Mouse (Mus musculus): ENCODE measurements around the gene L3mbtl1. TPM values are rescaled to one million over a fixed set of nuclear protein-coding genes. Genes with fewer than 3 reads are reported as not detected.

Gene L3mbtl1
- polyA plus RNA-seq, 1 experiment, result 0.17 TPM

DNA sequence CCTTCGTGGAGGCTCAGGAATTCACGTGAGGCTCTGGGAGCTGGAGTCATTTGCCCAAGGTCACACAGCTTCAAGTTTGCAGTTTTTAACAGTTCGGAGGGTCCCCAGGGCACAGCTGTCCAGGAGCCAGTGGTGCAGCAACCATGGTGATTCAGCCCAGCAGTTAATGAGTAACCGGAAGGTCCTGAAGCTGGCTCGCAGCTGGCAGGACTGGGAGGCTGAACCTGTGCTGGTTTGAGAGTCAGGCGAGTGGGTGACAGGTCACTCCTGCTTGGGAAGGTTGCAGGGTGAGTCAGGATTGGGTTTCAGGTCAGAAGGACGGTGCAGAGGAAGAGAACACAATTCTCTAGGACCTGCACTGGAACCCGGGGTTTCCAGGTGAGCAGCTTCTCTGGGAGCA, 43.9 kb downstream of the L3mbtl1 start, which contains the start of gene Sgk2:
Gene Sgk2, plus strand, starts transcription at position 113 of the 400 bp plus-strand sequence.
- WGBS, result 22% methylated on average over 8 of the region's 8 CpGs
- DNase-seq (ENCODE audit: low read depth, low spot score), result no peak

DNA sequence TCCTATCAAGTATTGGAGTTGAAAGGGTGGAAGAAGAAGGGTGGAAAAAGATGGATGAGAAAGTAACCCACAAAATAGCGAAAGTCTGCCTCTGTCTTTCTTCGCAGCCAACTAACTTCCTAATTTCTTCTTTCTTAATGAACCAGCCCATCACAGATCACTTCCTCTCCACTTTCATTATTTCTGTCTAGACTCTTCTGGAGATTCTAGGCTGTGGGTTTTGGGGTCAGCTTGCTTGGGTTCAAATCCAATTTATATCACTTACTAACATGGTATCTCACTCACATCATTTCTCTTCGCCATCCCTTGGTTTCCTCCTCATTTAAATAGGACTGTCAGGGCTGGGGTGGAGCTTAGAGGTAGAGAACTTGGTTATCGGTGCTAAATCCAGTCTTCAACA, 45.0 kb downstream of the L3mbtl1 start:
- DNase-seq (ENCODE audit: low read depth, low spot score), result no peak
- 91% methylated on average over 4 of the region's 4 CpGs for WGBS

DNA sequence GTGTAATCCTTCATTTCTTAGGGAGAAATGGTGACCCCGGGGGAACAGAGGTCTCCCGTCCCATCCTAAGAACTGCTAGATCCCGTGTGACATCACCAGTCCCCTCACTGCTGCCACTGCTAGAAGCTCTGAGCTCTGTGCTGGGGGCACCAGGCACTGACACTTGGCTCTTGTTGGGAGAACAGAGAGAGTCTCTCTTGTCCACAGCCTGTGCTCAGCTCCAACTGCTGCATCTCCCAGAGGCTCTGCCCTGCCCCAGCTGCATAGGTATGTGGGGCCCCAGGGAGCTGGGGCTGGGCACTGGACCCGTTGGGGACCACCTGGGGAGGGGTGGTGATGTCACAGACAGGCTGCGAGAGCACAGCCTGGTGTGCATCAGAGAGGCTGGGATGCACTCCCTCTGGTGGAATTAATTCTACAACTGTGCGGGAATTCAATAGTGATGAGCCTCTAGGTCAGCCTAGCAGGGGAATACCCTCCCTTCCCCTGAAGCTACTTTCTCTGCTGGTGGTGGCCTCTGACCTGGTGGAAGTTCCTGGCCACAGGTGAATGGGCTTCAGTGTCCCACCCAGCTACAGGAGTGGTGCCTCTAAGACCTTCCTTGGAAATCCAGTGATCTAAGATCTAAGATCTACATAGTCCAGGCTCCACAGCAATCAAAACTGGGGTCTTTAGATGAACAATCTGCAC, 48.3 kb downstream of the L3mbtl1 start:
- no peak for DNase-seq (ENCODE audit: low read depth, low spot score)
- WGBS, result 42% methylated on average over 6 of the region's 6 CpGs

DNA sequence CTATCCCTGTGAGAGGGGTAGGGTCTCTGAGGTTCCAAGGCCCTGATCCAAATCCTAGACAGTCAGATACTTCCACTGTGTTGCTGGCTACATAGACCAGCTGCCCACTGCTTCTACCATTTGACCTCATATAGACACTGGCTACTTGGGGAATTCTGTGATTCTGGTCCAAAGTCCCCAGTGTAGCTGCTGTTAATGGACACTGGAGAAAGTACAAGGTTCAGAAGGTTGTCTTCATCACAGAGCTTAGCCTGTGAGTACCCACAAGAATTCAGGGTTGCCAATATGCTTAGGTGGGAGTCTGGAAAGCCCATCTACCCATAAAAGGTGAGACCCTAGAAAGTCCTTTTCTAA, 48.8 kb downstream of the L3mbtl1 start:
- no peak for DNase-seq (ENCODE audit: low read depth, low spot score)

DNA sequence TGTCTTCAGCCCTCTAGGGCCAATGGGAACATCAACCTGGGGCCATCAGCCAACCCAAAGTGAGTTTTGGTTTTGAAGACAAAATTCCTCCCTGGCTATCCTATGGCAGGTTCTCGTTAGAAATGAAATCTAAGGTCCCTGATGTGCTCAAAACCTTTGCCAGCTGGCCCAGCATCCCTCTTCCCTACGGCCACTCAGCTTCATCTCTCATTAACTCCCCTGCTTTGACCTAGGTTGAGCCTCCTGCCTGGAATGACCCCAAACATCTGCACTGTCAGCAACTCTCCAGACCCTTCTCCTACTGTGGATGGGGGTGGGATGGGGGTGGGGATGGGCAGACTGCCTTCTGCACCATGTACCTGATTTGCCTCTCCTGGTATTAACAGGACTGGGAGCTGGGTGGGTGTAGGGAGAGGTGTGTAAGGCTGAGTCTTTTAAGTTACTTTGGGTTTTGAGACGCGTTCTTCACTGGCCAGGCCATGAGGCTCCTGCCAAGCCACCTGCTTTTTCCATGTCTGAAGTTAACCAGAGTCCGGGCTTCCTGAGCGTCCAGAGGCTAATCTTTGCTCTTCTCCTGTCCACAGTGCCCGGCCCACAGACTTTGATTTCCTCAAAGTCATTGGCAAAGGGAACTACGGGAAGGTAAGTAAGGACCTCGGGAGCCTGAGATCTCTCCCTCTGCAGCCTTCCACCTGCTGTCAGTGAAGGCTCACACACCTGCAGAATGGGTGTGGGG, 50.8 kb downstream of the L3mbtl1 start:
- DNase-seq (ENCODE audit: low read depth, low spot score), result no peak
- WGBS, result 69% methylated on average over 9 of the region's 9 CpGs

DNA sequence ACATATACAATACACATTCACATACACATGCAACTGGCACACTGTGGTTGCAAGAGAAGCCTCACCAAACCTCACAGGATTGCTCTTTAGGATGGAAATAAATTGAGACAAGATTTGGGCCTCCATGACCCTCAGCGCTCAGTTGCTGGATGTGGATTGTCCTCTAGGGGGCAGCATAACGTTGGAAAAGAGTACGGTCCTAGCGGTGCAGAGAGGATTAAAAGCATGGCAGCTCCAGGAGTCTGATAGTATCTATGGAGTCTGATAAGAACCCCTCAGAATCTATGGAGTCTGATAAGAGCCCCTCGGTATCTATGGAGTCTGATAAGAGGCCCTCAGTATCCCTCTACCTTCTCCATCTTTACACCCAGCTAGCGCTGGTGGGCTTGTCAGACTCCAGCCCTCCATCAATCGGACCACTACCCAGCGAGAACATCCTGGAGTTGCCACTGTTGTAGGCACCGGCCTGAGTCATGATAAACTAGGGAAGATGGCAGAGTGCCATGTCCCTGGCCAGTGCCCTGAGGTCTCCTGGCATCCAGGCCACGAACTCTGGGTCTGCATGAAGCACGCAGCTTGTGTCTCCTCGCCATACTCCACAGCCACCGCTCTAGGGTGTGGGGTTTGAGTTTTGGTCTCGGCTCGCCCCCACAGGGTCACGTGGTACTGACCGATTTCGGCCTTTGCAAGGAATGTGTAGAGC, 55.4 kb downstream of the L3mbtl1 start:
- no peak for DNase-seq (ENCODE audit: low read depth, low spot score)
- 37% methylated on average over 18 of the region's 18 CpGs for WGBS

DNA sequence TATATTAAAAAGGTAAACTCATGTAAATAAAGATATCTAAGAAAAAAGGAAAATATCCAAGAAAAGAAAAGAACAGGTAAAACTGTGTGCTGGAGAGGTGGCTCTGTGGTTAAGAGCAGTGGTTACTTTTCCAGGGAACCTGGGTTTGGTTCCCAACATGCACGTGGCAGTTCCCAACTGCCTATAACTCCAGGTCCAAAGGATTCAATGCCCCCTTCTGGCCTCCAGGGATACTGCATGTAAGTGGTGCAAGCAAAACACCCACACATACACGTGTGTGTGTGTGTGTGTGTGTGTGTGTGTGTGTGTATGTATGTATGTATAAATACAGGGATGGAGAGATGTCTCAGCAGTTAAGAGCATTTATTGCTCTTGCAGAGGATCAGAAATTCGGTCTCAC, 56.5 kb downstream of the L3mbtl1 start:
- WGBS, result 29% methylated on average over 3 of the region's 3 CpGs
- DNase-seq (ENCODE audit: low read depth, low spot score), result no peak

DNA sequence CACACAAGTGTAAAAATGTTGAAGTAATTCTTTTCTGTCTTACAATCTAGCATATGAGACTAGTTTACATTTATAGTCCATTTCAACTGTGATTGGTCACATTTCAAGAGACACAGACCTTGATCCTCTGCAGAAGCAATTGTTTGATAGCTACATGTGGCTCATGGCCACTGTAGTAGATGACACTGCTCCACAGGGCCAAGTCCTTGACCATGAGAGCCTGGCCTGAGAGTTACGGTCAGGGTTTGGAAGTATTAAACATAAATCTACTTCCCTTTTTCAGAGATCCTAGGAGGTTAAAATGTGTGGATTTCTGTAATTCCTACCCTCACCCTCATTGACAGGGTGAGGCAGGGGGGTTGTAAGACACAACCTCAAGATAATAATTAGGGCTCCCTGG, 57.8 kb downstream of the L3mbtl1 start:
- DNase-seq (ENCODE audit: low read depth, low spot score), result no peak
- 75% methylated on average over 1 of the region's 1 CpGs for WGBS

DNA sequence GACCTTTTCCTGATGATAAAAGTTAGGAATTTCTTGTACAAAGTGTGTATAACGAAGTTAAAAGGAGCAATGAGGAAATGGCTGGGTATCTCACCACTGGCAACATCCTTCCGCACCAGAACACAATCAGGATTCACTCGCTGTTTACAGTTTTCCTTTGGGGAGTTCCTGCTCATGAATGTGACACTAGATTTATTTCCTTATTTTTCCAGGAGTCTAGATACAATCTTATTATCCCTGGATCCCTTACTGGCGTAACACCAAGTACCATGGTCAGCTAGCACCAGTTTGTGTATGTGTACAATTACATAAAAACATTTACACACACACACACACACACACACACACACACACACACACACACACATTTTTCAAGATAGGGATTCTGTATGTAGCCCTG, 64.0 kb downstream of the L3mbtl1 start:
- 35% methylated on average over 4 of the region's 4 CpGs for WGBS
- no peak for DNase-seq (ENCODE audit: low read depth, low spot score)

DNA sequence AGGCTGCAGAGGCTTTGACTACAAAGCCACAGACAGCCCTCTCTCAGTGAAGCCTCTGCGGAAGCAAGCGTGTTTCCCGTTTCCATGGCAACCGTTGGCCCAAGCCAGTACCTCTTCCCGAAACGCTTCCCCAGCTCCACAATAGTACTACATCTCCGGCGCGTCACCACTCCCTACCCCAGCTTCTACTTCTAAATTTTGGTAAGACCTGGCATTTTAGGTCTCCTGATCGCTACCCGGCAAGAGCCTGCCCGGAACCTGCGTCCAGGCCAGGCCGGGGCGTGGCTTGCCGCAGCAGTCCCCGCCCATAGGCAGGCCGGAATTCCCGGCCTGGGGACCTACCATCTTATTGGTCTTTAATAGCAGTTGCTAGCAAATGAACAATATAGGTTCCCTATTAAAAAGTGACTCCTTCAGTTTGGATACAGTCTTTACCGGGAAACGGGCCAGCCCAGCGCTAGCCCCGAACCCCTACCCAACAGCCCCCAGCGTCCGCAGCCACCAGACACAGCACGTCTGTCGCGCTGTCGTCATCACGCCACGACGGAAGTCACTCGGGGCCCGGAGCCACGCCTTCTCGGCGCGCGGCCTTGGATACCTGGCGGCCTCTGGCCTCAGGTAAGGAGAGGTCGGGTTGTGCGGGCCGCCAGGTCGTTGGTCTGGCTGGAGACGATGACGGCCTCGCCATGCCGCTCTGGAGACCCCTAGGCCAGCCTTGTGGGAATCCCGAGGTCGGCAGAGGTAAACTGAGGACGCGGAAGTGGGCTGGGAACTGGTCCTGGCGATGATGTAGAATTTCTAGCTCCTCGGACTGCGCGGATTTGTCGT, 73.9 kb downstream of the L3mbtl1 start, which contains the start of gene Ift52:
Gene Ift52, plus strand, starts transcription at position 439 of the 828 bp plus-strand sequence.
- under 1% methylated on average over 57 of the region's 57 CpGs for WGBS
- peak; percentile 83 for DNase-seq (ENCODE audit: low read depth, low spot score)

Other genes with a start within 250 kb of the L3mbtl1 start
- gene Srsf6, start 11.9 kb upstream of the L3mbtl1 start, polyA plus RNA-seq (2012; rRNA removed), result 57.5 and 68.3 TPM in 2 replicates
- 13.6 and 15.6 TPM in 2 replicates for gene Sgk2, start 43.9 kb downstream of the L3mbtl1 start, polyA plus RNA-seq (2012; rRNA removed)
- gene Ift52, start 73.9 kb downstream of the L3mbtl1 start, polyA plus RNA-seq (2012; rRNA removed), result 18.7 and 19.5 TPM in 2 replicates
- gene Mybl2, start 111.2 kb downstream of the L3mbtl1 start, polyA plus RNA-seq (2012; rRNA removed), result 10.5 and 13.0 TPM in 2 replicates
- gene Gtsf1l, start 144.4 kb downstream of the L3mbtl1 start, polyA plus RNA-seq (2012; rRNA removed), result not detected in 2 replicates